Mouse (Mus musculus) embryonic fibroblast, embryonic 13.5 days (primary cell): ENCODE data around the gene Nagpa. TPM values are rescaled to one million over a fixed set of nuclear protein-coding genes. Genes with fewer than 3 reads are reported as not detected.

Experiments used
- H3K27ac ChIP-seq: 2 replicates; pipeline ENCODE4 v1.5.1; 2012; ENCODE audit warnings: low read length, control low read depth, inconsistent platforms; ENCODE audit not compliant: insufficient read depth
- H3K4me1 ChIP-seq: 2 replicates; pipeline ENCODE4 v1.6.1; 2011; ENCODE audit warnings: low read length; ENCODE audit not compliant: control insufficient read depth, insufficient read depth
- H3K4me3 ChIP-seq: 2 replicates; pipeline ENCODE4 v1.5.1; 2011; ENCODE audit warnings: mild to moderate bottlenecking, control low read depth, low read length; ENCODE audit not compliant: insufficient read depth
- CTCF ChIP-seq: IDR thresholded peaks from 2 replicates; pipeline ENCODE4 v1.5.1; 2011; ENCODE audit warnings: mild to moderate bottlenecking, control low read depth, low read length, moderate library complexity, borderline replicate concordance; ENCODE audit not compliant: insufficient read depth
- POLR2A ChIP-seq: IDR thresholded peaks from 2 replicates; pipeline ENCODE4 v1.6.1; 2011; ENCODE audit warnings: low read depth, mild to moderate bottlenecking, control low read depth, low read length, moderate library complexity
- polyA plus RNA-seq: library from polyadenylated mRNA; stranded (reverse); fragments of >200 nt; gene quantifications from 2 replicates; pipeline ENCODE4 v1.2.4, GENCODE M21; 2011; ENCODE audit warnings: low read depth; ENCODE audit not compliant: missing spikeins, insufficient read length

The Nagpa gene
- polyA plus RNA-seq, 1 experiment = 13.8 TPM

- Histone ChIP-seq H3K27ac (no peak within 1 kb of the TSS), H3K4me3 (no peak within 1 kb of the TSS), H3K4me1 (no peaks in the 10 kb centered on the region)
- TF ChIP-seq POLR2A (no peak), CTCF (no peak)
Observed at GRCm38 (mm10) chr16:5222140-5222539, 18.3 kb upstream of the Nagpa start, which contains the start of gene AU021092. AU021092 (minus strand) TSS chr16:5222299.

GRCm38 (mm10) chr16:5221403-5221802 lies 17.6 kb upstream of the Nagpa start:
- TF ChIP-seq POLR2A (no peak), CTCF (no peak)
- Histone ChIP-seq H3K27ac (no peak overlapping the region), H3K4me1 (no peaks in the 10 kb centered on the region), H3K4me3 (no peak overlapping the region)

GRCm38 (mm10) chr16:5217341-5218133 lies 13.7 kb upstream of the Nagpa start:
- H3K4me1 ChIP-seq = no peaks in the 10 kb centered on the region
- TF ChIP-seq POLR2A = no peak
- no peak for TF ChIP-seq CTCF
- no peak overlapping the region for H3K27ac ChIP-seq
- no peak overlapping the region for H3K4me3 ChIP-seq

- H3K27ac ChIP-seq = no peak overlapping the region
- no peak overlapping the region for H3K4me3 ChIP-seq
- no peaks in the 10 kb centered on the region for H3K4me1 ChIP-seq
- TF ChIP-seq CTCF (no peak), POLR2A (no peak)
Observed at GRCm38 (mm10) chr16:5216686-5217085, 12.9 kb upstream of the Nagpa start.

- TF ChIP-seq POLR2A (no peak), CTCF (no peak)
- no peak overlapping the region for H3K4me3 ChIP-seq
- no peaks in the 10 kb centered on the region for H3K4me1 ChIP-seq
- no peak overlapping the region for H3K27ac ChIP-seq
Observed at GRCm38 (mm10) chr16:5214126-5214525, 10.3 kb upstream of the Nagpa start.

- H3K4me3 ChIP-seq = no peak overlapping the region
- TF ChIP-seq CTCF (no peak), POLR2A (no peak)
- no peak overlapping the region for H3K27ac ChIP-seq
- H3K4me1 ChIP-seq = no peaks in the 10 kb centered on the region
Observed at GRCm38 (mm10) chr16:5212150-5212549, 8.3 kb upstream of the Nagpa start.

- H3K27ac ChIP-seq = no peak overlapping the region
- no peaks in the 10 kb centered on the region for H3K4me1 ChIP-seq
- TF ChIP-seq CTCF (no peak), POLR2A (no peak)
- no peak overlapping the region for H3K4me3 ChIP-seq
Observed at GRCm38 (mm10) chr16:5210365-5210764, 6.6 kb upstream of the Nagpa start.

GRCm38 (mm10) chr16:5206051-5206450 lies 2.2 kb upstream of the Nagpa start:
- Histone ChIP-seq H3K27ac (no peak overlapping the region), H3K4me3 (no peak overlapping the region), H3K4me1 (peaks cover 3% of the 10 kb centered on the region; the same call in 1 of the 2 replicates)
- TF ChIP-seq CTCF (no peak), POLR2A (no peak)

GRCm38 (mm10) chr16:5205431-5205970 lies 1.7 kb upstream of the Nagpa start:
- no peak overlapping the region for H3K4me3 ChIP-seq
- no peak for TF ChIP-seq POLR2A
- TF ChIP-seq CTCF = no peak
- peaks cover 3% of the 10 kb centered on the region; the same call in 1 of the 2 replicates for H3K4me1 ChIP-seq
- H3K27ac ChIP-seq = no peak overlapping the region

GRCm38 (mm10) chr16:5203200-5203599 lies 612 bp downstream of the Nagpa start:
- TF ChIP-seq CTCF (no peak), POLR2A (no peak)
- H3K27ac ChIP-seq = no peak overlapping the region
- H3K4me1 ChIP-seq = peaks cover 3% of the 10 kb centered on the region; the same call in 1 of the 2 replicates
- H3K4me3 ChIP-seq = peak overlapping the region; percentile 79

GRCm38 (mm10) chr16:5202681-5203080 lies 1.1 kb downstream of the Nagpa start:
- H3K4me1 ChIP-seq = peaks cover 3% of the 10 kb centered on the region; the same call in 1 of the 2 replicates
- no peak overlapping the region for H3K27ac ChIP-seq
- TF ChIP-seq CTCF = peak; percentile 64; the same call in 1 of the 2 replicates
- no peak for TF ChIP-seq POLR2A
- peak overlapping the region; percentile 79 for H3K4me3 ChIP-seq
